Mouse (Mus musculus) embryo, embryonic 11 days (tissue): ENCODE data around the gene Spc25.

Source experiments
- DNase-seq: peaks from one replicate; pipeline ENCODE4 v3.0.0-alpha.2; 2015

The Spc25 gene

DNA sequence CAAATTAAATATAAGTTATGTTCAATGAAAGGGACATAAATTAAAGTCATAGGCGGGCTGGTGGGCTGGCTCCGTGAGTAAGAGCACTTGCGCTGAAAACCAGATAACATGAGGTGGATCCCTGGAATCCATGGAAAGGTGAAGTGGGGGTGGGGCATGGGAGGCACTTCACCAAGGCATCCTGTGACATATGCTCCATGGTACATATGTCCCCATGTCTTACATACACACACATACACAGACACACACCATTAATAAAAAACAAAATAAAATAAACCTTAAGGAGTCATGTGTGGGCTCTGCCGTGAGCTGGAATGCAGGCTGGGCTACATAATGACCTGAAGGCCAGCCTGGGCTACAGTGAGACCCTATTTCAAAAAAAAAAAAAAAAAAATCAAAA lies 26.3 kb downstream of the Spc25 start:
- DNase-seq = no peak

DNA sequence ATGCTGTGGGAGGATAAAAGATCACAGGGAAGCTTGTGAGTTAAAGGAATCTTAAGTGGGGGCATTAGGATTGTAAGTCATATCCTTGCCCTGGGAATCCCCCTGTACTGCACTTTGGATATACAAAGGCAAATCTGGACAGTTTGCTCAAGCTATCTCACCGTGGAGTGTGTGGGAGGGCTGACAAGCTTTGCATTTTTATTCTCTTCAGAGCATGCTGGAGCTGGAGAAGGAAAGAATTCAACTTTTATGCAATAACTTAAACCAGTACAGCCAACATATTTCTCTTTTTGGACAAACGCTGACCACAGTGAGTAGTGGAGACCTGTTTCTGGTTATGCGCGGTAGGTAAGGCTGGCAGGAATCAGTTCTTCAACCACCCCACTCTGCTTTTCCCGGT lies 30.7 kb downstream of the Spc25 start:
- DNase-seq = no peak

DNA sequence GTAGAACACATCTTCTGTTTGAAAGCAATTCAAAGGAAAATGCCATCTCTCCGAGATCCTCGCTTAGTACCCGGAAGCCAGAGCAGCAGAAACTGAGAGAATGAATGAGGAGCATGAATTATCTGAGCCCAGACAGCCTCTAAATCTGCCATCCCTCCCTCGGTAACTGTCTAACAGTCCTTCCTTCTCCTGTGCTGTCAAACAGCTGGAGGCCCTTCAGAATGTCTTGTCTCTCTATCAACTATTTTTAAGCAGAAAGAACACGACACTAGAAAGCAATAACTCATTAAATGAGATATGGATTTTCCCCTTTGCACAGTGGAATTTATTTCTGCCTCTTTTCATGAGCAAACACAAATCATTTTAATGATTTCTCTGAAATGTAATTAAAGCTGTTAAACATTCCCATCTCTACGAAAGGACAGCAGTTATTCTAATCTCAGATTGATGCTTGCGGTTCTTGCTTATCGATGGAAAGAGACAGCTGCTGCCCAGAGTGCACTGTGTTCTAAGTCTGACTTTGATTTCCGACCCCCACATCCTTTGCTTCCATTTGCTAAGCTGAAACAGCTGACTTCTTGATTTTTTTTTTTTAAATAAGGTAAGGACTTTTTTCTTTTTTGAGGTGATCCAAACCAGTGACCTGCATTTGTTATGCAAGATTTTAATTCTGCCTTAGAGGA lies 35.5 kb downstream of the Spc25 start:
- DNase-seq = no peak

DNA sequence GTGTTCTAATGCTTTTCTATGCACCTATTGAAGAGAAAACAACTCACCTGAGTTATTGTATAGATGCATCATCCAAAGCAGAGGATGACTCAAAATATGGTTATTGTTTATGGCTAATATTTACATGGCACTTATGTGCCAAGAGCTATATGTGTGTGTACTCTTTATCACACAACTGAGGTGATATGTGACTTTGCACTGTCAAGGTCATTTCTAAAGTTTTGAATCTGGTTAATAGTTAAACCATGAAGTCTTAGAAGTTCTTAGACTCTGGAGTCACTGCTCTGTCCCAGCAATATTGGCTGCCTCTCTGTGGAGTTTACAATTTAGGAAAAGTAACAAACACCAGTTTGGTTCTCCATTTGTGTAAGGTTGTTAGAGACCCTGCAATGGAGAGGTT lies 47.1 kb downstream of the Spc25 start:
- no peak for DNase-seq

DNA sequence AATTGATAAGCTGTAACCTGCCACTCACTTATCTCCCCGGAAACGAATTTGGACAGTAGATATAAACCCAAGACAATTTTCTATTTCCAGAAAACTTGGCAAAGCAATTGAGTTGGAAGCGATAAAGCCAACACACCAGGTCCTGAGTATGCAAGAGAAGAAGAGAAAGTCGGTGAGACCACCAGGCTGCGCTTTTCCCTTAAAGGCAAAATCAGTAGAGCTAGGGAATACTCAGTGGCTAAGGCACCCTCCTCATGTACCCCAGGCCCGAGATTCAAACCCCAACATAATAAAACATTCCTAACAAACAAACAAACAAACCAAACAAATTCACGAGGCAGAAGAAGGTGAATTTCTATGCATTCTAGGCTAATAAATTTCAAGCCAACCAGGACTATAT lies 49.7 kb downstream of the Spc25 start:
- no peak for DNase-seq

DNA sequence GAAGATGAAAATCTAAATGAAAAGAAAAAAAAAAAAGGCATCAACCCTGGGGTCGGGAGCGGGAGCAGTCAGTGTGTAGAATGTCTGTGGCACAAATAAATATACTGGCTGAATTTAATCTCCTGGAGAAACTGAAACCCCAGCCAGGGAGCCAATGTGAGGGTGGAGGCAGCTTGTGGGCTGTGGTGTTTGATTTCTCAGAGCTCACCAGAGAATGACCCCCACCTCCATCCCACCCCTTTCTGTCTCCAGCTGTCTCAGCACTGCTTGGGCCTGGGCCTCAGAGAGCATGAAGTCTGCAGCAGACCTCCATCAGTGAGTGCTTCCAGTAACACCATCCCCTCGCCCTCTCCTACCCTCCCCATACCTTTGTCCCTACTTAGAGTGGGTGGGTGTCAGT lies 50.1 kb downstream of the Spc25 start:
- DNase-seq = no peak

DNA sequence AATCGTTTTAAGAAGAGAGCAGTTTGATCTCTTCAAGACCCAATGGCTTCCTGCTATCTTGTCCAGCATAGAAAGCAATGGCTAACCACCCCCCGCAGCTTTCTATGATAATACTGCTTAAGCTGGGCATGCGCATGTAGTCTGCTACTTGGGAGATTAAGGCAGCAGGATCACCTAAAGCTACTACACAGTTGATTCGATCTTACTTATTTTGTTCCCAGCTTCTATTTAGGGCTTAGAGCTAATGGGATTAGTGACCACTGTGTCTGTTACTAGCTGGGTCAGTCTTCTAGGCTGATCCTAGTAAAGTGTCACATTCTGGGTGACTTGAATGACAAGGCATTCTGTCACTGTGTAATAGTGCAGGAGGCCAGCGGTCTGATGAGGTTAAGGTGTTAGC lies 55.2 kb downstream of the Spc25 start:
- DNase-seq = no peak

DNA sequence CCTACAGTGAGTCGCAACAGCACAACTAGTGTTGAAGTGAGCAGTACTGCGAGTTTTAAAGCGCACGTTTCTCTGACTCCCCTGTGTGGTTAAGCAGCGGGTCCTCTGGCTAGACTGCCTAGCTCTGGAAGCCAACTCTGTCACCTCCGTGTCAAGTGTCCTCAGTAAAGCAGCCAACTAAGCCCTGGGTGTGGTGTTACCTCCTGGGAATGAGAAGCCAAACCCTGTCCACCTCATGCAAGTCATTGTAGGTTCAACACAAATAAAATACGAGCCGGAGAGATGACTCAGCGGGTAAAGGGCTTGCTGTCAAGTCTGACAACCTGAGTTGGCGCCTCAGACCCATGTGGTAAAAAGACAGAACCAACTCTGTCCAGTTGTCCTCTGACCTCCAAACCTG lies 56.8 kb downstream of the Spc25 start:
- DNase-seq = no peak

DNA sequence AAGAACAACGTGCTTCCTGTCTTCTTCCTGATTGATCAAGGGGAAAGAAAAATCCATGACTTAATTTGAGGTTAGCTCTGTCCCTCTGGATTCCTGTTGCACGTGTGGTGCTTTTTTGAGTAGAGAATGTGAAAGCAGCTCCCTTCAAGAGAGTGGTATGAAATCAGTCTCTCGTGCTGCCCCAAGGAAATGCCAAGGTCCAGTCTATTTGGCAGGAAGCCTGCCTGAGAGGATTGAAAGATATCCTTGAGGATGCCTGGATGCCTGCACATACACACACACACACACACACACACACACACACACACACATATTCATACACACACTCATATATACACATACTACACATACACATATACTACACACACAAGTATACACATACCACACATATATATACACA lies 57.3 kb downstream of the Spc25 start:
- no peak for DNase-seq
